Mouse (Mus musculus): ENCODE data around the gene Dnajc6.

DNA sequence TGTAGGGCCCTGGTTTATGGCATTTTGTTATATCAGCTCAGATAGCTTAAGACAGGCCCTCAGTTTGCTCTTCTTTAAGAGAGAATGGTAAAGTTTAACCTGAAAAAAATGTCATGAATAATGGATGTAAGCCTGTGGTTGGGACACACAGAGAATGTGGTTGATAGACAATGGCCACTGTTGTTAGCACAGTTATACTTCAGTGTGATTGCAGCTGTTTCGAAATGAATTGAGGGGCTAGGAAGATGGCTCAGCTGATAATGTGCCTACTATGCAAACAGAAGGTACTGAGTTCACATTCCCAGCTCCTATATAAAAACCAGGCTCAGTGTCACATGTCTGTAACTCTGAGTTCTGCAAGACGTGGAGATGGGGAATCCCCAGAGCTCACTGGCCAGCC lies 86.4 kb downstream of the Dnajc6 start:
- TF ChIP-seq CTCF (IDR thresholded peaks at IDR 0.05; ENCODE audit: borderline replicate concordance, insufficient read depth, low read depth, low read length): no peak
- TF ChIP-seq POLR2A (IDR thresholded peaks at IDR 0.05; ENCODE audit: borderline replicate concordance, insufficient read depth, low read length): no peak

Measured in cerebellum, adult 2 months (tissue).